Mouse (Mus musculus) midbrain, postnatal 0 days (tissue): Measurements from ENCODE around the gene Ccdc144b. TPM values are rescaled to one million over a fixed set of nuclear protein-coding genes. Genes with fewer than 3 reads are reported as not detected.

Source experiments
- ATAC-seq: fragments of 200-750 bp; cut with Nextera tagmentation; 2 replicates; pipeline ENCODE4 v1.8.0; 2017; ENCODE audit warnings: moderate number of reproducible peaks, mild to moderate bottlenecking, moderate TSS enrichment, moderate library complexity; ENCODE audit not compliant: low FRiP score
- DNase-seq: peaks from one replicate; pipeline ENCODE4 v3.0.0-alpha.2; 2015; ENCODE audit warnings: low spot score
- H3K27ac ChIP-seq: fragments of 300-500 bp; sonication (generic); 2 replicates; pipeline ENCODE4 v1.5.1; 2014; ENCODE audit warnings: low read depth, mild to moderate bottlenecking, low read length, mixed read lengths
- H3K27me3 ChIP-seq: fragments of 300-500 bp; sonication (generic); 2 replicates; pipeline ENCODE4 v1.6.1; 2014; ENCODE audit warnings: low read length, control low read depth, mixed read lengths; ENCODE audit not compliant: insufficient read depth
- H3K36me3 ChIP-seq: fragments of 300-500 bp; sonication (generic); 2 replicates; pipeline ENCODE4 v1.6.1; 2014; ENCODE audit warnings: low read length, control low read depth, mixed read lengths; ENCODE audit not compliant: insufficient read depth
- H3K4me1 ChIP-seq: fragments of 300-500 bp; sonication (generic); 2 replicates; pipeline ENCODE4 v1.6.1; 2014; ENCODE audit warnings: mild to moderate bottlenecking, control low read depth, antibody characterized with exemption, low read length, mixed read lengths; ENCODE audit not compliant: insufficient read depth
- H3K4me2 ChIP-seq: fragments of 300-500 bp; sonication (generic); 2 replicates; pipeline ENCODE4 v1.6.1; 2014; ENCODE audit warnings: low read depth, mild to moderate bottlenecking, low read length, mixed read lengths; ENCODE audit not compliant: poor library complexity, severe bottlenecking
- H3K4me3 ChIP-seq: fragments of 300-500 bp; sonication (generic); 2 replicates; pipeline ENCODE4 v1.5.1; 2014; ENCODE audit warnings: low read depth, mild to moderate bottlenecking, low read length, moderate library complexity
- H3K9ac ChIP-seq: fragments of 300-500 bp; sonication (generic); replicated peaks from 2 replicates; pipeline ENCODE4 v1.6.1; 2014; ENCODE audit warnings: mild to moderate bottlenecking, low read length, moderate library complexity, mixed read lengths; ENCODE audit not compliant: poor library complexity, severe bottlenecking
- H3K9me3 ChIP-seq: fragments of 300-500 bp; sonication (generic); 2 replicates; pipeline ENCODE4 v1.6.1; 2016; ENCODE audit warnings: low read length, control low read depth
- CTCF ChIP-seq: IDR thresholded peaks from 2 replicates; pipeline ENCODE4 v1.5.1; 2016; ENCODE audit warnings: antibody characterized with exemption, mild to moderate bottlenecking
- WGBS: fragments of 180-500 bp; shearing (Covaris S2); extraction: QIAGEN DNeasy Blood & Tissue Kit; methylation state at CpG from one replicate; pipeline ENCODE4 v1.1.7; 2014; 5-methylcytosine and 5-hydroxymethylcytosine counted together
- polyA plus RNA-seq: library from polyadenylated mRNA; unstranded; fragments of >200 nt; fragmentation: Nextera tagmentation; extraction: Ambion mirVana; gene quantifications from 2 replicates; pipeline ENCODE4 v1.2.1, GENCODE M21; 2015
- total RNA-seq: library from RNA; depleted of rRNA; stranded (reverse); fragments of >200 nt; gene quantifications from 2 replicates; pipeline ENCODE4 v1.2.3, GENCODE M21; 2014

Gene Ccdc144b
- total and polyA plus RNA-seq, 2 experiments from 2014 or later, result 0.02 TPM; not detected in 1

DNA sequence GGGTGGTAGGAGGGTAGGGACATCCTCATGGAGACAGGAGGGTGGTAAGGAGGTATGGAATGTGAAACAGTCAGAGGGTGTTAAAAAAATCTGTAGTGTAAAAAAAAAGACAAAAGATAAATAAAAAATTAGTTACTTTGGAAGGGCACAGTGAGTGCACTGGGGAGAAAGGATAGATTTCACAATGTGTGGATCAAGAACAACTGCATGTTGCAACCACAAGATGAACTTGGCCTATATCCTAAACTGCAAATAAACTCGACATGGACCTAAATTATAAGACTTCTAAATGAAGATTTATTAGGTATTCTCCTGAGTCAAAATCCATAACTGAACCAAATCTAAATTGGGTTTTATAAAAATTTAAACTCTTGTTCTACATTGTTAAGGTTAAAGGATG is 4.2 kb downstream of the Ccdc144b start:
- Histone ChIP-seq H3K4me2 (no peak overlapping the region), H3K27ac (no peak overlapping the region), H3K4me1 (no peaks in the 10 kb centered on the region), H3K9ac (no peak overlapping the region), H3K36me3 (no peaks in the 10 kb centered on the region), H3K27me3 (no peaks in the 10 kb centered on the region), H3K4me3 (no peak overlapping the region), H3K9me3 (no peaks in the 10 kb centered on the region)
- ATAC-seq (no peak), DNase-seq (no peak)
- 61% methylated on average over 1 of the region's 1 CpGs for WGBS
- no peak for TF ChIP-seq CTCF

- no peaks in the 10 kb centered on the region for H3K36me3 ChIP-seq
- no peak overlapping the region for H3K9ac ChIP-seq
- TF ChIP-seq CTCF, result no peak
- H3K4me1 ChIP-seq, result no peaks in the 10 kb centered on the region
- H3K27me3 ChIP-seq, result no peaks in the 10 kb centered on the region
- no peaks in the 10 kb centered on the region for H3K9me3 ChIP-seq
- DNase-seq, result no peak
- no peak overlapping the region for H3K27ac ChIP-seq
- no peak for ATAC-seq
- no peak overlapping the region for H3K4me3 ChIP-seq
- 84% methylated on average over 4 of the region's 4 CpGs for WGBS
- no peak overlapping the region for H3K4me2 ChIP-seq
Observed at GRCm38 (mm10) chr3:36045086-36045485, 8.3 kb downstream of the Ccdc144b start.

DNA sequence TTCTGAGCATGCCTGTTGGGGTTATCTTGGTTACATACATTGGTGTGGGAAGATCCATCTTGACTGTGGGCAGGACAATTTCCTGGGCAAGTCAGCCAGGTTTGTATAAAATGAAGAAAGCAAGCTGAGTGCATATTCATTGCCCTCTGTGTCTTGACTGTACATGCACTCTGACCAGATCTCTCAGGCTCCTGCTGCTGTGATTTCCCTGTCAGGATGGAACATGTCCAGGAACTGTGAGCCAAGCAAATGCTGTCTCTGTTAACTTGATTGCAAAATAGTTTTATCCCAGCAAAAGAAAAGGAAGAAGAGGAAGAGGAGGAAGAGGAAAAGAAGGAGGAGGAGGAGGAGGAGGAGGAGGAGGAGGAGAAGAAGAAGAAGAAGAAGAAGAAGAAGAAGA is 8.8 kb downstream of the Ccdc144b start:
- Histone ChIP-seq H3K27me3 (no peaks in the 10 kb centered on the region), H3K9me3 (no peaks in the 10 kb centered on the region), H3K9ac (no peak overlapping the region), H3K36me3 (no peaks in the 10 kb centered on the region), H3K4me1 (no peaks in the 10 kb centered on the region), H3K27ac (no peak overlapping the region), H3K4me3 (no peak overlapping the region), H3K4me2 (no peak overlapping the region)
- TF ChIP-seq CTCF, result no peak
- DNase-seq, result no peak
- no peak for ATAC-seq

- Histone ChIP-seq H3K9ac (no peak overlapping the region), H3K4me2 (no peak overlapping the region), H3K27ac (no peak overlapping the region), H3K4me1 (no peaks in the 10 kb centered on the region), H3K4me3 (no peak overlapping the region), H3K27me3 (no peaks in the 10 kb centered on the region), H3K9me3 (no peaks in the 10 kb centered on the region), H3K36me3 (no peaks in the 10 kb centered on the region)
- ATAC-seq (no peak; the same call in 1 of the 2 replicates), DNase-seq (peak; percentile 61)
- 70% methylated on average over 6 of the region's 6 CpGs for WGBS
- TF ChIP-seq CTCF, result no peak
Observed at GRCm38 (mm10) chr3:36031740-36032510, 21.4 kb downstream of the Ccdc144b start.

DNA sequence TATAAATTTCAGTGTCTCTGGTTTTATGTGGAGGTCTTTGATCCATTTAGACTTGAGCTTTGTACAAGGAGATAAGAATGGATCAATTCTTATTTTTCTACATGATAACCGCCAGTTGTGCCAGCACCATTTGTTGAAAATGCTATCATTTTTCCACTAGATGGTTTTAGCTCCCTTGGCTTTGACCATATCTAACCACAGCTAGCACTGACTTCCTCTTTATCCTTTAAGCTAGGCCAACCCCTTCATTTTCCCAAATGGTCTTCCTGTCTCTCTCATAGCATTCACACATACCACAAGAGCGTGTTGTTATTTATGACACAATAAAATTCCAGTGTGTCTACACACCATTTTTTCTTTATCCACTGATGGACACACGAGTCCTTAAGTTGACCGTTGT is 23.4 kb downstream of the Ccdc144b start:
- no peak for ATAC-seq
- no peak overlapping the region for H3K27ac ChIP-seq
- no peak for TF ChIP-seq CTCF
- H3K36me3 ChIP-seq, result no peaks in the 10 kb centered on the region
- H3K9me3 ChIP-seq, result no peaks in the 10 kb centered on the region
- H3K4me1 ChIP-seq, result no peaks in the 10 kb centered on the region
- H3K9ac ChIP-seq, result no peak overlapping the region
- no peak overlapping the region for H3K4me3 ChIP-seq
- 94% methylated on average over 4 of the region's 4 CpGs for WGBS
- H3K27me3 ChIP-seq, result no peaks in the 10 kb centered on the region
- no peak for DNase-seq
- no peak overlapping the region for H3K4me2 ChIP-seq

DNA sequence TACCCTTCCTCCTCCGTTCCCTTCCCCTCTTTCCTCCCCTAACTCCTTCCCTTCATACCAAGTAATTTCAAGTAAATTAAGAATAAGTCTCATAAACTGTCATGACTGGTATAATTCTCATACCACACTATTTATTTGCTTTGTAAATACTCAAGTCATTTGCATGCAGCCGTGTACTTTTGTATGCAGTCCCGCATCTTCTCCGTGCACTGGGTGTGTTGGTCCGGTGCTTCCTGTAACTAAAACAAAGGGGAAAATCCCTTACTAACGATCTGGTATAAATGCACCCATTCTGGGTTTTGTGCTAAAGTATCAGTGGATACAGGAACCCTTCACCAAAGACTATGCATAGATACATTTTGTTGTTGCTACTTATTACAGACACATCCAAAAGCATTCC is 27.6 kb downstream of the Ccdc144b start:
- Histone ChIP-seq H3K27ac (no peak overlapping the region), H3K4me1 (no peaks in the 10 kb centered on the region), H3K27me3 (no peaks in the 10 kb centered on the region), H3K4me2 (no peak overlapping the region), H3K4me3 (no peak overlapping the region), H3K9me3 (no peaks in the 10 kb centered on the region), H3K36me3 (no peaks in the 10 kb centered on the region), H3K9ac (no peak overlapping the region)
- ATAC-seq, result no peak
- WGBS, result 79% methylated on average over 6 of the region's 6 CpGs
- DNase-seq, result no peak
- TF ChIP-seq CTCF, result no peak
